Mouse (Mus musculus) ES-Bruce4 (cell line): ENCODE results near the gene Marveld3.

Experiments
- CTCF ChIP-seq: IDR thresholded peaks from one replicate; pipeline ENCODE4 v1.8.1; 2011; ENCODE audit warnings: low read depth, low read length
- EP300 ChIP-seq: IDR thresholded peaks from 2 replicates; pipeline ENCODE4 v1.6.1; 2011; ENCODE audit warnings: low read depth, low read length; ENCODE audit not compliant: insufficient read depth
- POLR2A ChIP-seq: IDR thresholded peaks from one replicate; pipeline ENCODE4 v1.8.1; 2011; ENCODE audit warnings: low read length; ENCODE audit not compliant: insufficient read depth

DNA sequence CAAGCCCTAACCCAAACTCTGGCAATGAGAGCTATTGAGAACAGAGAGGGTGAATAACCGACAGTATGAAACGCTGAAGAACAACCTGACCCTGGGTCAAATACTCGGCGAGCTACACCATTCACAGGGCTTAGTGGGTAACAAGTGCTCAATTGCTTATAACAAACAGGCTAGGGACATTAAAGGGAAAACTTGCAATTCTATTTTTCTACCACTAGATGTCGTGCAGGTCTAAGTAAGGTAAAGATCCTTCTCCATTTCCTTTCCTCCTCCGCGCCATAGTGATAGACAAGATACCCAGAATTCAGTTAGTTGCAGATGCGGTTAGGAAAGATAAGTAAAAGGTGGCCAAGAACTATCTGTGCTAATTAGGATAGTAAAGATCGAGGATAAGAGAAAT is 8.3 kb upstream of the Marveld3 start:
- TF ChIP-seq POLR2A (no peak), EP300 (no peak), CTCF (peak; percentile 40)
